ENCODE assay signal across 14 mouse cellular contexts in the genomic region with DNA sequence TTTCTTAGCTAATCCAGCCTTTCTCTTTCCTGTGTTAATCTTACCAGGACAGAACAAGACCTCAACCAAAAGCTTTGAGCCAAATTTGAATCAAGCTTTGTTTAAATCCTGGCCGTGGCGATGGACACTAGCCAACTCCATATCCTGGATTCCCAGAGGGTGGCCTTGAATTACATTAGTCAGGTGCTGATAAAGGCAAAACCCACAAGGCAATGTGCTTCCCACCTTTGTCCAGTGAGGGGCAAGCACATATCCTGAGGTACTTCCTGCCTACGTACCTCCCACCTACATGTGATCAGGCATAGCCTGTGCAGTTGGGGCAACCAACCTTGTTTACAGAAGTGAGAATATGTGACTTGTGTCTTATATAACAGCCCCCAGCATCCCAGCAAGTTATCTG. TPM values are rescaled to one million over a fixed set of nuclear protein-coding genes. Genes with fewer than 3 reads are reported as not detected.
DNase-seq lines count a peak whose midpoint lies in the region; ATAC-seq and TF ChIP-seq lines count a peak whose summit lies in the region.
"Had no signal": no experiment of that assay in that cellular context is flagged by ENCODE, and none has a peak within 500 bp of the region (broad histone marks: within the 10 kb centered on the region; RNA-seq: fewer than 3 reads in every experiment).

No protein-coding gene starts in this region.

- H3K27ac ChIP-seq in heart, embryonic 15.5 days = peak overlapping the region; percentile 46
- H3K27ac ChIP-seq in small intestine, adult 2 months (ENCODE audit: insufficient read depth, low read depth, low read length) = peak overlapping the region; percentile 52
- H3K27ac ChIP-seq: kidney, postnatal 0 days; stomach, embryonic 15.5 days had no signal

- TF ChIP-seq CTCF in lung, adult 2 months (IDR thresholded peaks at IDR 0.05; ENCODE audit: insufficient read depth, low read length) = no peak
- no peak for TF ChIP-seq CTCF in small intestine, adult 2 months (IDR thresholded peaks at IDR 0.05; ENCODE audit: extremely low read depth, insufficient read length, insufficient replicate concordance, low read depth, low read length)

- intact Hi-C loops in gastrocnemius, postnatal 14 days (cut with DNase I; ENCODE audit: low total_unique reads) = no loop called here

- no peaks in the 10 kb centered on the region for H3K9me3 ChIP-seq in heart, embryonic 15.5 days (replicated peaks)
- H3K9me3 ChIP-seq: stomach, embryonic 15.5 days had no signal

- no peak for TF ChIP-seq POLR2A in lung, adult 2 months (IDR thresholded peaks at IDR 0.05; ENCODE audit: borderline replicate concordance, extremely low read depth, low read depth, low read length)
- no peak for TF ChIP-seq POLR2A in small intestine, adult 2 months (IDR thresholded peaks at IDR 0.05; ENCODE audit: low read depth, low read length)

- no peak for ATAC-seq in heart, embryonic 15.5 days (replicated peaks; ENCODE audit: insufficient number of reproducible peaks, insufficient read depth, low FRiP score, low read depth)

- peaks cover 9% of the 10 kb centered on the region; the same call in 1 of the 2 replicates for H3K4me1 ChIP-seq in heart, embryonic 15.5 days (replicated peaks)
- H3K4me1 ChIP-seq in lung, adult 2 months (ENCODE audit: control insufficient read depth, insufficient read depth, low read length) = no peaks in the 10 kb centered on the region
- H3K4me1 ChIP-seq in small intestine, adult 2 months (ENCODE audit: control insufficient read depth, insufficient read depth, insufficient read length, low read length) = peaks cover 34% of the 10 kb centered on the region; the same call in 1 of the 2 replicates
- H3K4me1 ChIP-seq: stomach, embryonic 15.5 days had no signal

- no peak overlapping the region for H3K4me2 ChIP-seq in heart, embryonic 15.5 days
- H3K4me2 ChIP-seq: stomach, embryonic 15.5 days had no signal

- H3K9ac ChIP-seq in heart, embryonic 15.5 days = no peak overlapping the region
- H3K9ac ChIP-seq: stomach, embryonic 15.5 days had no signal

- no peaks in the 10 kb centered on the region for H3K36me3 ChIP-seq in heart, embryonic 15.5 days
- H3K36me3 ChIP-seq in small intestine, adult 2 months (ENCODE audit: control insufficient read depth, insufficient read depth, low read length) = no peaks in the 10 kb centered on the region
- H3K36me3 ChIP-seq: stomach, embryonic 15.5 days had no signal

- H3K27me3 ChIP-seq in heart, embryonic 15.5 days = no peaks in the 10 kb centered on the region
- no peaks in the 10 kb centered on the region for H3K27me3 ChIP-seq in small intestine, adult 2 months (ENCODE audit: control insufficient read depth, insufficient read depth, low read length)
- H3K27me3 ChIP-seq: stomach, embryonic 15.5 days had no signal

- DNase-seq in adrenal gland, adult 2 months = peak; percentile 61
- no peak for DNase-seq in adrenal gland, adult 18-20 months (ENCODE audit: low spot score in 2 of 2)
- no peak for DNase-seq in heart, adult 8-10 months (ENCODE audit: low spot score)
- peak; percentile 29 for DNase-seq in lung, postnatal 10 days
- no peak for DNase-seq in lung, adult 2 months
- no peak for DNase-seq in gastrocnemius, postnatal 14 days
- DNase-seq: heart, postnatal 4 days; layer of hippocampus, adult 9-11 months; thymus, postnatal 4 days had no signal

- 58% methylated on average over 3 of the region's 3 CpGs for WGBS in heart, embryonic 15.5 days
- WGBS in lung, adult 2 months = 41% methylated on average over 3 of the region's 3 CpGs
- 21% methylated on average over 3 of the region's 3 CpGs for WGBS in small intestine, adult 2 months

- no peak overlapping the region for H3K4me3 ChIP-seq in heart, embryonic 15.5 days
- H3K4me3 ChIP-seq in lung, adult 2 months (replicated peaks; ENCODE audit: extremely low read depth, low read depth, low read length) = no peak overlapping the region
- H3K4me3 ChIP-seq in small intestine, adult 2 months (ENCODE audit: low read depth, low read length) = no peak overlapping the region
- H3K4me3 ChIP-seq: stomach, embryonic 15.5 days had no signal

RNA-seq across cellular contexts. Expression of a gene that starts 18.9 kb away (rescaled TPM):
- total RNA-seq in adrenal gland, adult 2 months (2021) = not detected
- polyA plus RNA-seq in adrenal gland, adult 2 months (2012; rRNA removed) = 0.06 and 0.13 TPM in 2 replicates
- not detected for total RNA-seq in adrenal gland, adult 18-20 months (2021)
- polyA plus RNA-seq in heart, embryonic 15.5 days (2015; fragmentation: Nextera tagmentation; extraction: Ambion mirVana) = 0.06 and 0.18 TPM in 2 replicates
- under 1 TPM in 2 of 4 experiments, not detected in 2; 0.09 to 0.14 TPM for total RNA-seq in heart, adult 8-10 months (2022)
- 0.25 and 5.1 TPM in 2 replicates for polyA plus RNA-seq in lung, adult 2 months (2012; rRNA removed)
- polyA plus RNA-seq in small intestine, adult 2 months (2012; rRNA removed) = 2,067 and 2,412 TPM in 2 replicates
- not detected for total RNA-seq in gastrocnemius, postnatal 14 days (2021)
- total RNA-seq: liver, adult 2 months had no signal
- polyA plus RNA-seq: kidney, postnatal 0 days had no signal

RNA-seq across cellular contexts. Expression of a gene that starts 54.5 kb away (rescaled TPM):
- total RNA-seq in adrenal gland, adult 2 months (2021) = 100 to 1,000 TPM; 187 to 222 TPM
- polyA plus RNA-seq in adrenal gland, adult 2 months (2012; rRNA removed) = 214 and 223 TPM in 2 replicates
- total RNA-seq in adrenal gland, adult 18-20 months (2021) = 100 to 1,000 TPM; 146 to 187 TPM
- polyA plus RNA-seq in heart, embryonic 15.5 days (2015; fragmentation: Nextera tagmentation; extraction: Ambion mirVana) = 61.4 and 80.2 TPM in 2 replicates
- total RNA-seq in heart, adult 8-10 months (2022) = 100 to 1,000 TPM in 1 of 4 experiments, 10 to 100 TPM in 3; 87.6 to 103 (median 91.3) TPM
- polyA plus RNA-seq in lung, adult 2 months (2012; rRNA removed) = 114 and 144 TPM in 2 replicates
- 36.3 and 80.3 TPM in 2 replicates for polyA plus RNA-seq in small intestine, adult 2 months (2012; rRNA removed)
- 10 to 100 TPM; 31.9 to 33.3 TPM for total RNA-seq in gastrocnemius, postnatal 14 days (2021)

Comparison
In these comparisons a context has a peak if more than half of its experiments do, and no peak if none do; other contexts are left out.
1. DNase-seq: peak in adrenal gland, adult 2 months (single experiment) and lung, postnatal 10 days (single experiment); none in adrenal gland, adult 18-20 months (0 of 2), heart, adult 8-10 months (single experiment), lung, adult 2 months (single experiment) and gastrocnemius, postnatal 14 days (single experiment).